Mouse (Mus musculus) gastrocnemius, adult 2 months (tissue): ENCODE results near the gene P2rx1. TPM values are rescaled to one million over a fixed set of nuclear protein-coding genes. Genes with fewer than 3 reads are reported as not detected.

ENCODE experiments used
- DNase-seq: peaks from one replicate; pipeline ENCODE4 v3.0.0; 2022
- H3K27ac ChIP-seq: fragments of 200-600 bp; 2 replicates; pipeline ENCODE4 v1.8.1; 2022; ENCODE audit warnings: mild to moderate bottlenecking
- H3K4me3 ChIP-seq: fragments of 200-600 bp; 2 replicates; pipeline ENCODE4 v1.8.1; 2022; ENCODE audit warnings: mild to moderate bottlenecking, moderate library complexity
- CTCF ChIP-seq: fragments of 200-600 bp; IDR thresholded peaks from 2 replicates; pipeline ENCODE4 v1.8.1; 2022; ENCODE audit warnings: antibody characterized with exemption, mild to moderate bottlenecking, moderate library complexity
- intact Hi-C: fragments of 180-260 bp; cut with DNase I; formaldehyde crosslinking; loops from one replicate; pipeline ENCODE4 v1.15.1; 2025
- total RNA-seq, 2 experiments: library from RNA; stranded (reverse); gene quantifications; 2 replicates each; pipeline ENCODE4 v1.2.3; 2021

The P2rx1 gene
- total RNA-seq, 2 experiments from 2014 or later, result 0.15 to 0.56 TPM

GRCm38 (mm10) chr11:73036077-73036476 is 37.2 kb downstream of the P2rx1 start:
- H3K4me3 ChIP-seq, result no peak overlapping the region
- DNase-seq, result peak; percentile 50
- TF ChIP-seq CTCF, result no peak
- intact Hi-C loops, result no loop called here
- no peak overlapping the region for H3K27ac ChIP-seq

DNA sequence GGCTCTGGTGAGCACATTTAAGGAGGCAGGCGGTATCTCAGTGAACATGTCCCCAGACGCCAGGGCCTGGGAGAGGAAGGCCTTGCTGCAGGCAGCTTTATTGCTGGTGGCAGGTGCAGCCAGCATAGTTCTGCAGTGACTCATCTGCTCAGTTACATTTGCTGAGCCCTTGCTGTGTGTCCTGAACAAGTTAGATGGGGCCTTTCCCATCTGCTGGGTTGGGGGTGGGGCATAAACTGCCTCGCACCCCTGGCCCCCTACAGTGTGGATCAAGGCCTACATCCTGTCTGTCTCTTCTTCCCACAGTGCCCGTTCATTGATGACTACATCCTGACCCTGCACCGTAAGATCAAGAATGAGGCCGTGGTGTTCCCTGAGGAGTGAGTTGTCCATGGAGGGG is 38.0 kb downstream of the P2rx1 start:
- TF ChIP-seq CTCF, result no peak
- 0 out of 2 replicates have a peak overlapping the region, but pooled peaks have one; percentile 16 for H3K27ac ChIP-seq
- H3K4me3 ChIP-seq, result no peak overlapping the region
- peak; percentile 43 for DNase-seq
- intact Hi-C loops, result no loop called here

DNA sequence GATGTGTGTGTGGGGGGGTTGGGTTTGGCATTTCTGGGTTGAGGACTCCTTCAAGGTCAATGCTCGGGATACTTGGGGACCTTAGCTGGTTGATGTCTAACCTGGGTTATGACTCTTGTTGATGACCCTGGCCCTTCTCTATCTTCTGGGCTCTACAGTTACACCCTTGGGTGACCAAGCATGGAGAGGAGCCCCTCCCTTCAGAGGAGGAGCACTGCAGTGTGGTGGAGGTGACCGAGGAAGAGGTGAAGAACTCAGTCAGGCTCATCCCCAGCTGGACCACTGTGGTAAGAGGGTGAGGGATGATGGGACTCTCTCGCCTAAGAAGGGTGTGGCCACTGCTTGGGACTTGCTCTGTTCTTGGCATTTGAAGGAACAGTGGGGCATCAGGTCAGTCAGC is 38.8 kb downstream of the P2rx1 start:
- no peak for TF ChIP-seq CTCF
- H3K27ac ChIP-seq, result no peak overlapping the region
- intact Hi-C loops, result no loop called here
- no peak overlapping the region for H3K4me3 ChIP-seq
- DNase-seq, result no peak

- intact Hi-C loops, result loop anchor here (1.0 kb wide), 1 partner anchor 33 kb away; no protein-coding TSS in a partner anchor
- peak; percentile 53 for DNase-seq
These were observed 40.3 kb downstream of the P2rx1 start for GRCm38 (mm10) chr11:73039102-73039799.

DNA sequence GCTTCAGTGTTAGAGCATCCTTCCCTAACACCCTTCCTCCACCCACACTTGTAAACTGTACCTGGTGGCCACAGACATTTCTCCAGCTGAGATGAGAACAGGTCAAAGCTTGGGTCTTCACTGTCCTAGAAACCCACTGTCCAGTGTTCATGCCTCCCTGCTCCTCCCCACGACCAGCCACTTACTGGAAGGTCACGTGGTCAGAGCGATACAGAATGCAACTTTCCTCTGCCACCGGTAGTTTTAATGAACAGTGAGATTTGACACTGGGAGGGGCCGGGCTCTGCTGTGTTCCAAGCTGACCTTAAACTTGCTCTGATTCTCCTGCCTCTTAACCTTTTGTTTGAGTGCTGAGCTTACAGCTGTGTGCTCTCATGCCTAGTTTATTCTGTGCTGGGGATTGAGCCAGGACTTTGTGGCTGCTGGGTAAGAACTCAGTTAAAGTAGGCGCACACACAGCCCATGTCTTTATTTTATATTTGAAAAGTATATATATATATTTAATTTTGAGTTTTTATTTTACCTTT is 45.4 kb downstream of the P2rx1 start:
- no peak overlapping the region for H3K27ac ChIP-seq
- no peak overlapping the region for H3K4me3 ChIP-seq
- no peak for TF ChIP-seq CTCF
- intact Hi-C loops, result no loop called here
- DNase-seq, result no peak

More at GRCm38 (mm10) chr11:73039102-73039799, 40.3 kb downstream of the P2rx1 start:
- TF ChIP-seq CTCF, result peak; percentile 88
- H3K4me3 ChIP-seq, result no peak overlapping the region
- H3K27ac ChIP-seq, result no peak overlapping the region

- no peak overlapping the region for H3K4me3 ChIP-seq
- DNase-seq, result no peak
- intact Hi-C loops, result loop anchor here (5.0 kb wide), 1 partner anchor 117 kb away; no protein-coding TSS in a partner anchor
- TF ChIP-seq CTCF, result no peak
- H3K27ac ChIP-seq, result no peak overlapping the region
These were observed 45.9 kb downstream of the P2rx1 start for GRCm38 (mm10) chr11:73044789-73045188.

- intact Hi-C loops, result loop anchor here (5.0 kb wide), 1 partner anchor 120 kb away; no protein-coding TSS in a partner anchor
- Histone ChIP-seq H3K27ac (peak within 1 kb of the TSS; percentile 96), H3K4me3 (peak within 1 kb of the TSS; percentile 100)
- DNase-seq, result peak; percentile 96
- peak; percentile 79 for TF ChIP-seq CTCF
These were observed 48.7 kb downstream of the P2rx1 start, which contains the start of gene Ncbp3 for GRCm38 (mm10) chr11:73047542-73047996. Gene Ncbp3, plus strand, starts transcription at chr11:73047783.

DNA sequence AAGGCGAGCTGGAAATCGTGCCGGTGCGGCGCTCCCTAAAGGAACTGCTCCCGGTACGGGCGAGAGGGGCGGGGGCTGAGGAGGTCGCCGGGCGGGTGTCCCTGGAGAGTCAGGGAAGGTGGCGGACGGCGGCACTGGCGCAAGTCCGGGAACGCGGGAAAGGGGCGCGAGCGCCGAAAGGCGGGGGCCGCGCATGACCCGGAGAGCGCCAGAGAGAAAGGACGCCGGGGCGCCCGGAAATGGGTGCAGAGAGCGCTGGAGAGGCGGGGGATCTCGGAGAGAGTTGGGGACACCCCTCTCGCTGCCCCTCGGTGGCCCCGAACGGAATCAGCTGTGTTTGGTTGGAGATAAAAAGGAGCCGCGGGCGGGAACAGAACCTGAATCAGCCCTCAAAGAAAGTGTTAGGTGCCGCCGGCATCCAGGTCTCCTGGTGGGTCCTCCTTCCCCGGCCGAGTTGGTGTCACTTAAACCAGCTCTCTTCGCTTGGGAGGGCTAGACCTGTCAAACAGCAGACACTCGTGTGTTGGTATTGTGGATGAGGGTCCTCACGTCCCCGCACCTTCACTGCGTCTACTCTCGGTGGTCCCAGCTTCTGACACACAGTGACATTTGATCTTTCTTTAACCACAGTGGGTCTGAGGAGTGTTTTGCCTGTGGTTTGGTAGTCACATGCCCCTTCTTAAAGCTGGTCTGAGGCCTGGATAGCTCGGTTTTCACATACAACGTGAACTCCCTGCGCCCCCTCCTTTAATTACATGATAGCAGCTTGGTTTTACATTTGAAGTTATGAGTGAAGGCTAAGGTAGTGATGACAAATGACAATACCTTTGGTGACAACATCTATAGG is 49.4 kb downstream of the P2rx1 start:
- DNase-seq, result no peak
- Histone ChIP-seq H3K27ac (peak overlapping the region; percentile 96), H3K4me3 (peak overlapping the region; percentile 100)
- no peak for TF ChIP-seq CTCF
- intact Hi-C loops, result loop anchor here (2.0 to 5.0 kb wide), 2 partner anchors 41 to 121 kb away; no protein-coding TSS in a partner anchor

- intact Hi-C loops, result loop anchor here (2.0 to 5.0 kb wide), 2 partner anchors 43 to 122 kb away; no protein-coding TSS in a partner anchor
- no peak overlapping the region; the same call in 1 of the 2 replicates for H3K27ac ChIP-seq
These were observed 50.4 kb downstream of the P2rx1 start for GRCm38 (mm10) chr11:73049335-73049734.

DNA sequence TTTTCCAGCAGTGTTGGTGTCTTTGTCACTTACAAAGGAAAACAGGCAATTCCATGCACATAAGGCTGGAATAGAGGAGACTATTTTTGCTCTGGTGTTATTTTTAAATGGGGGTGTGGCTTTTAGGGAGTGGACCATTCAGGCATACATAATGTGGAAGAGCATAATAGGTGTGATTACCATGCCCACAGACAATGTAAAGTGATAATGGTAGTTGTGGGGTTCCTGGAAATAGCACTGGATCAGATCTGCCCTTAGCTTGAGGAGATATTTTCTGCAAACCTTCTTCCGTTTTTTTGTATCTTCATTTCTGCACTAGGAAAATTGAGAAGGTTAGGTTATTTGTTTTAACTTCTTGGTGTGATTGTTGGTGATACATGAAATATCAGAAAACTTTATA is 53.9 kb downstream of the P2rx1 start:
- Histone ChIP-seq H3K27ac (no peak overlapping the region), H3K4me3 (no peak overlapping the region)
- no peak for TF ChIP-seq CTCF
- intact Hi-C loops, result no loop called here
- DNase-seq, result no peak

More at GRCm38 (mm10) chr11:73049335-73049734, 50.4 kb downstream of the P2rx1 start:
- peak; percentile 79 for DNase-seq
- peak overlapping the region; percentile 49 for H3K4me3 ChIP-seq
- TF ChIP-seq CTCF, result peak; percentile 97

DNA sequence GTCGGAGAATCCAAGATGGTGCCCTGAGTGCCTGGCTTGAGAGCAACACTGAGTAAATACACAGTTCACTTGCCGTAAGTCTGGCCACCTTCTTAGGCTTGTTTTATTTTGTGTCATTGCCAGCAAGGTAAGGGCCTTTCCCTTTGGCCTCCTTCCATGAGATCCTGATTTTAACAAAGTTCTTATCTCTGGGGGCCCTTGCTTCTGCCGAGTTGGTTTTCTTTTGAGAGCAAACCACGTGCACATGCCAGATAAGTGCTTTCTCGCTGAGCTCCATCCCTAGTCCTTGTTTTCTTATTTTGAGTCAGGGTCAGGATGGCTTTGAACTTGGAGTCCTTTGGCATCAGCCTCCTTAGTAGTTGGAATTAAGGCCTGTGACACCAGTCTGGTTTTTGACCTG is 58.8 kb downstream of the P2rx1 start:
- intact Hi-C loops, result no loop called here
- H3K27ac ChIP-seq, result no peak overlapping the region
- no peak overlapping the region for H3K4me3 ChIP-seq
- DNase-seq, result no peak
- no peak for TF ChIP-seq CTCF

- H3K27ac ChIP-seq, result no peak overlapping the region
- TF ChIP-seq CTCF, result no peak
- intact Hi-C loops, result no loop called here
- H3K4me3 ChIP-seq, result no peak overlapping the region
- DNase-seq, result no peak
These were observed 60.7 kb downstream of the P2rx1 start for GRCm38 (mm10) chr11:73059630-73060029.
